Mouse (Mus musculus): ENCODE measurements at regions not wholly inside any gene's neighbourhood (a gene's known extent, or its start where the extent isn't known, plus 50 kb on each side); places are given as distances from the start of the nearest gene placed in this dataset.

GRCm38 (mm10) chr16:87225085-87225484 is 128.9 kb upstream of the N6amt1 start:
- DNase-seq (ENCODE audit: low spot score): no peak

DNA sequence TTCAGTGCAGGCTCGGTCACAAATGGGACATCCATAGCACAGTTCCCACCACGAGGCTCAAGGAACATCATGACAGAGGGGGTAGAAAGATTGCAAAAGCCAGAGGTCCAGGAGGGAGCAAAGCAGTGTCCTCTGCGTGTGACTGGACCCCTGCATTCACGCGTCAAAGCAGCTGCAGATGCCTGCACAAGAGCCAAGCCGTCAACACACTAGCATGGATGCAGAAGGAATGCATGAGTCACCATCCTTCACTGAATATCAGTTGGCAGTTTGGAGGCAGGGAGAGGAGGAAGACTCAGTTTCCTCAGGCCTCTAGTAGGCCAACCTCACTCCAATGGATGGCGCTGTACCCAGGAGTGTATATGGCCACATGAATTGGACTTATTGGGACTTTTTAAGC is 130.0 kb upstream of the N6amt1 start:
- no peak for DNase-seq (ENCODE audit: low spot score)

DNA sequence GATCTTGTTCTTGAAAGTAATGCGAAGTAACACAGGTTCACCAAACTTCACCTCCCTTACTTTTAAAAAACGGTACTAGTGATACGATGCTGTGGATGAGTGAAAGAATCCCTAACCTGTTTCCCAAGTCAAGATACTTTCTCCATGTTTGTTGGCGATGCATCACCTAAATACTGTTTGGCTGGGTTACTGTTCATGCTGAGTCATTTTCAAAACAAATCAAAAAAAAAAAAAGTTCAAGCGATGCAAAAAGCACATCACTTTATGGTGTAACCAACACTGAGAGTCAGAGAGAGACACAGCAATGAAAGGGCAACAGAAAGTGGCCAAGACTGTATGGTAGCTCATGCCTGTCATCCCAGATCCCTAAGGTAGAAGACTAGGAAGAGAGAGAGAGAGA is 133.4 kb upstream of the N6amt1 start:
- no peak for DNase-seq (ENCODE audit: low spot score)

- no peak for DNase-seq (ENCODE audit: low spot score)
Observed at GRCm38 (mm10) chr16:87220201-87220600, 133.8 kb upstream of the N6amt1 start.

DNA sequence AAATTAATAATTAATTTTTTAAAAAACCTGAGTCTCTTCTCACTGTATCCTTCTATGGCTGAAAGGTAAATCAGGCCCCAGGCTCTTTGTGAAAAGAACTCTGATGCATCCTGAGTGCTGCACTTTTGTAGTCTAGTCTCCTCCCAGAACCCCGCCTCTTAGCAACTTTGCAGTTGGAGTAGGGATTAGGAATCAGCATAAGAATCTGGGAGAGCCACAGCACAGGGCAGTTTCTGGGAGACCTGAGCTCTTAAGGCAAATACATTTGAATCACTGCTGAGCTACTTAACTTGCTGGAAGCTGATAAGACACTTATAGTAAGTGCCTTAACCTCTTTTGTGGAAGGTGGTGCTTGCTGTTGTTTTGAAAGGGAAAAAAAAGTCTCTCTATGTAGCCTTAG is 146.1 kb upstream of the N6amt1 start:
- DNase-seq (ENCODE audit: low spot score): no peak

DNA sequence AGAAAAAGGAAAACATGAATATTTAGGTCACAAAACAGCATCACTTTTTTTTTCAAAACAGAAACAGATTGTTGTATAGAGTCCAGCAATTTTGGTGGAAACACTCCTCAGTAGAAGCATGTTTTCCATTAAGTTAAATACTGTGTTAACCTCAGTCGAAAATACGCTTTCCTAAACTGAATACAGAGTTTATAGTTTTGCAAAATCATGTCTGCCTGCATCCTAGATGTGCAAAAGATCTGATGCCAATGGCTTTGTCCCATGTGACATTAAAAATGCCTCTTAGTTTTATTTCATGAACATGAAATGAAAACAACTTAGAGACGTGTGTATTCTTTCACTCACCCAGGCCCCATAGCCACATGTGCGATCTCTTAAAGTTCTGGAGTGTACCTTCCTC is 163.5 kb upstream of the N6amt1 start:
- no peak for DNase-seq (ENCODE audit: low spot score)

GRCm38 (mm10) chr16:87188737-87189136 is 165.2 kb upstream of the N6amt1 start:
- DNase-seq (ENCODE audit: low spot score): no peak

- no peak for DNase-seq (ENCODE audit: low spot score)
Observed at GRCm38 (mm10) chr16:87172395-87172794, 181.6 kb upstream of the N6amt1 start.

DNA sequence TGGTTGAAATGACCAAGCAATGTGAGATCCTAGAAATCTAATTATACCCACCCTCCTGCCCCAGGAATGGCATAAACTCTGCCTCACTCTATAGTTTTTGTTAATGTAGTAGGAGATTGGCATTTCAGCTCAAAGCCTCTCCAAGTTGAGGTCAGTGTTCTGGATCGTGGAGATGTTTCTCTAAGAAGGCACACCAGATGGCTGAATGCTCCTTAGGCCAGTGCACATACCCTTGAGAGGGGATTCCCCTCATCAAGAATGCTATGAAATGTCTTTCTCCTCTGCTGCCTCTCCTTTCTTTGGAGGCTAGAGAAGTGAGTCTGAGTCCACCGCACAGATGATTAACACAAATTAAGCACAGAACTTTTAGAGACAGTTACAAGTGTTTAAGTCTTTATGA is 214.7 kb upstream of the N6amt1 start:
- DNase-seq (ENCODE audit: low spot score): no peak

- no peak for DNase-seq (ENCODE audit: low spot score)
Observed at GRCm38 (mm10) chr16:87136503-87136902, 217.5 kb upstream of the N6amt1 start.

DNA sequence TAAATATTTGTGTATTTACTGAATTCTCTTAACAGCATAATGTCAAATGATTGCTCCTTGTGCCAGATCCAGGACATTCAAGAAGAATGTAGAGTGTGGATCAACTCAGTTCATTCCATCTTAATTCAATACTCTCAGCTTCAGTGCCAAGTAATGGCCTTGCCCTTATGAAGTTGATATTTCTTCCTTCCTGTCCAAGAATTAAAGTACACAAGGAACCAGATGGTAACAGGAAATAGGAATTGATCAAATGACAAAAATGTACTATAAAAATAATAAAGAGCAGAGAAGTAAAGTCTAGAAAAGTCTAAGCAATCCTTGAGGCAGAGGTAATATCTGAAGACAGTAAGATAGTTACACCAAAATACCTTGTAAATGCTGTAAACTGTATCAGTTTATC is 219.5 kb upstream of the N6amt1 start:
- DNase-seq (ENCODE audit: low spot score): no peak

DNA sequence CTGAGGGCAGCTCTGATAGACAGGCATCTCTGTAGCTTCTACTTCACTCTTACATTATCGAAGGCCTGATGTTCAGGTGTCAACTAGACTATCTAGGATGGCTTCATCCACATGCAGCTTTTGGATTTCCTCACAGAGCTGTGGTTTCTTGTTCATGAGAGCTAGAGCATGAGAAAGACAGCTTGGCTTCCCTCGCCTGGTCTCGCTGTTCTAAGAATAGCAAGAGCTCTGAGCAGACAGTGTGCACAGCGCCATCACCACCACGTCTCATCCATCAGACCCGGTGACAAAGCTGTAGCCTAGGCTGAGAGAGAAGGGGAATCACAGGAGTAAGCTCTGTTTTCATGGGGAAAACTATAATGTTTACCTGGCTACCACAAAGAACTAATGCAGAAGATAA is 220.1 kb upstream of the N6amt1 start:
- no peak for DNase-seq (ENCODE audit: low spot score)

DNA sequence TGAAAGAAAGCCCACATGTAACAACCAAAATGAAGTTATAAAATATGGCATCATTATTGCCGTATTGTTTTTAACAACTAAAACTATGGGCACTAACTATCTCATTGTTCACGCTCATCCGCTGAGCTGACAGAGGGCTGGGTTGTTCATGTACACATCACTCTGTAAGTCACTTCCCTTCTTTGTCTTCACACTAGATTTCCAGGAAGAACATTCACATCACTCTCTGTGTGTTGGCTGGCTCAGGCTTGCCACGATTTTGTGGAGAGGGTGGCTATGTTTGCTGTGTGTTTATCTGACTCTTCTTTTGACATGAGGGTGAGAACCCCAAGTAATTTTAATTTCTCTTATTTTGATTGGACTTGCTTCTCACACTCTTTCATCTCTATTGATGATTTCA is 221.9 kb upstream of the N6amt1 start:
- DNase-seq (ENCODE audit: low spot score): no peak

- DNase-seq (ENCODE audit: low spot score): no peak
Observed at GRCm38 (mm10) chr16:87130733-87131640, 223.0 kb upstream of the N6amt1 start.

GRCm38 (mm10) chr16:87129021-87129420 is 225.0 kb upstream of the N6amt1 start:
- DNase-seq (ENCODE audit: low spot score): no peak

DNA sequence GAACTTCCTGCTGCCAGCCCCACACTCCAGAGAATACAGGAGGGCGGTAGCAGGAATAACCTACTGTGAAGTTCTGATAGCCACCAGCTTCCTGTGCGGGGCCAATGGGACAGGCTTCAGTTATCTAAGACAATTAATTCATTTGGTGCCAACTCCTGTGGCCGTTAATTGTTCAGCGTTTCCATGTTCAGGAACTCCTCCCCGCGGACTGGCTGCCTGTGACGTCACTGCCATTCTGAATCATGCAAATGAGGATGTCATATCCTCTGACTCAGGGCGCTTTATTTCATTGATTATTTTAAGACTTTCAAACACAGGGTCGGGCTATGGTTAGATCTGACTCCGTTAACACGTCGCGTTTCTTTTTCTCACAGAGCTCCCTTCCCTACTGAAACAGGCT is 225.8 kb upstream of the N6amt1 start:
- no peak for DNase-seq (ENCODE audit: low spot score)

- no peak for DNase-seq (ENCODE audit: low spot score)
Observed at GRCm38 (mm10) chr16:87124519-87124918, 229.5 kb upstream of the N6amt1 start.

DNA sequence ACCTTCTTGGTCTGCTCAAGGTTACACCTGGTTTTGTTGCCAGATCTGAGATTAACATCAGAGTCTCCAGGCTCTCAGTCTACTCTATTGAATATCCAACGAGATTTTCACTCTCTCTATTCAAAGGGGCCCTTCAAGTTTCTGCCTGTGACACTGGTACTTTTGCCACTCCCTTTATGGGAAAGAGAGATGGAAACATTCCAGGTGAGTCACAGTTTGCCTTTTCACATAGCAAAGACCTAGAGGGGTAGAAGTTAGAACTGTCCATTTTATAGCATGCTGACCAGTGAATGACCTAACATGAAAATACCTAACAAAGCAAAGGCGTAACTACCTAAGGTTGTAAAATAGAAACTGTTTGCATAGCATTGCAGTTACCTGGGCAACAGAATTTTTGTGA is 250.4 kb upstream of the N6amt1 start:
- no peak for DNase-seq (ENCODE audit: low spot score)

DNA sequence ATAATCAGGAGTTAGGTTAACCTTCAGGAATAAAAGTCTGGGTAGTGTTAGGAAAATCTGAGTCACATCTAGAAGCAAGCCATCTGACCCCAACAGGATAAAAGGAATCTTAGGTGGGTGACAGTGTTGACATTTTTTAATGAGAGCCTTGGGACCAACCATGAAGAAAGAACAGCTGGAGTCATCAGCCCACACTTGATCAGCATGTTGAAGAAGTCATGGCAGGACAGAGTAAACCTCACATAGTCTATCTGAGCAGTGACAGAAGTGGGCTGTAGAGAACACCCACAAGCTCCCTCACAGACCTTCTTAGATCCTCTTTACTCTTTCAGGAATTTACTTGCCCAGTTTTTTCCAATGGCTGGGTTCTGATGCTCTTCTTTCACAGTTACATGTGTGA is 251.9 kb upstream of the N6amt1 start:
- no peak for DNase-seq (ENCODE audit: low spot score)

GRCm38 (mm10) chr16:87092011-87092410 is 262.0 kb upstream of the N6amt1 start:
- DNase-seq (ENCODE audit: low spot score): no peak

DNA sequence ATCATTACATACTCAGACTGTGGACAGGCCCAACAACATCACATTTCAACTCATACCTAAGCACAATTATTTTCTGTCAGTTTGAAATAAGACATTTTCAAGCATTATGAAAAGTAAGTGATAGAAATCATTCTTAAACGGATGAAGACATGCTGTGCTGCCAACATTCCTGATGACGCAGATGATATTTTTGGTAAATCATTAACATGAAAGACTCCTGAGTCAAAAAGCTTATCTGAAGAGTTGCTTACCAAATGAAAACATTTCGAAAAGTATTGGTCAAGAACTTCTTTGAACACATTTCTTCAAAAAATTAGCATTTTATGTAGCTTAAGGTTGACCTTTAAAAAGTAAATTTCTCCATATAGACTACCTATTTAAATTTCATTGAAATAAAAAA is 264.7 kb upstream of the N6amt1 start:
- DNase-seq (ENCODE audit: low spot score): no peak

DNA sequence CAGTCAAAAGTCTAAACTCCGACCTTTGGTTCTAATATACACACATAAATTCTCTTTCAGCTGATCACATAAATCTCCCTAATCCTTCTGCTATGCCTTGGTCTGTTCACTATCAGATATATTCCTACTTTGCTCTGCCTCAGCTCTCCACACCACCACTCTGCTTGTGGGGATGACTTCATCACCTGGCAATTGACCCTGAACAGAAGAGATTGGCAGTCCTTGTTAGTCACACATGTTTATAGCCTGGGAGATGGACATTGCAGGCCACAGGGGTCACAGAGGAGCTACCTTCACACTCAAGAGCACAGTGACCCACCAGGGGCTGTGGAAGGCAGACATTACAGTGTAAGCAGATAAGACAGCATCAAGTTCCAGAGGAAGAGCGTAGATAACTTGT is 270.5 kb upstream of the N6amt1 start:
- no peak for DNase-seq (ENCODE audit: low spot score)

DNA sequence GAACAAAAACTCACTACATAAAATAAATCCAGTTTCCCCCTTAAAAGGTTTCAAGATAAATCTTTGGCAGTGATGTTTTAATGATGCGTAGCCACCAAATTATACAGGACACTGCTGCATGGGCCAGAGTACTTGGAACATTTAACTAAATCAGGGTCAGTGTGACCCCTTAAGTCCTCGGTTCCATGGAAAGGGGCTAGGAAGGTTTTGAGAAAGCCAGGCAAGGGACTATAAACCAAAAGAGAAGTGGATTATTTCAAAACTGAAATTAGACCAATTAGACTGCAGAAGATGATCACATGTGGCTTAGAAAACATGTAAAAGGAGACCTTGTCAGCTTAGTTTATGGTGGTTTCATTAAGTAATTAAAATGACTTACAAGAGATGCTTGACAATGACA is 276.6 kb upstream of the N6amt1 start:
- no peak for DNase-seq (ENCODE audit: low spot score)

DNA sequence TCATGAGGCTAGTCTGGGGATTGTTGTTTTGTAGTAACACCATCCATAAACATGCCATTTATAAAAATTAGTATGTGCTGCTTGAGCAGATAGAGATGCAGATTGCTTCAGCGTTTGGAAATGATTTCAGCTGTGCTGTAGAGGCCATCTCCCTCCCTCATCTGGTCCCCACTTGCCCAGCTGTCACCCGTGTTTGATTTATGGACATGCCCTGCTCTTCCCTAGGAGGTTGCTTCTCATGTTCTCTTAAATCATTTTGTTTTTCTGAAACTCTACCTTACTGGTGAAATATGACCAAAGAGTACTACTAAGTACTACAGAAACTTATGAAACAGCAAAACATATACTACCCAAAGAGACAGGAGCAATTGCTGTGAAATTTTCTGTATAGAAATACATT is 284.7 kb upstream of the N6amt1 start:
- DNase-seq (ENCODE audit: low spot score): no peak

Measured in urinary bladder, postnatal 25 days (tissue).